Mouse (Mus musculus): ENCODE measurements at regions not wholly inside any gene's neighbourhood (a gene's known extent, or its start where the extent isn't known, plus 50 kb on each side); places are given as distances from the start of the nearest gene placed in this dataset.

DNA sequence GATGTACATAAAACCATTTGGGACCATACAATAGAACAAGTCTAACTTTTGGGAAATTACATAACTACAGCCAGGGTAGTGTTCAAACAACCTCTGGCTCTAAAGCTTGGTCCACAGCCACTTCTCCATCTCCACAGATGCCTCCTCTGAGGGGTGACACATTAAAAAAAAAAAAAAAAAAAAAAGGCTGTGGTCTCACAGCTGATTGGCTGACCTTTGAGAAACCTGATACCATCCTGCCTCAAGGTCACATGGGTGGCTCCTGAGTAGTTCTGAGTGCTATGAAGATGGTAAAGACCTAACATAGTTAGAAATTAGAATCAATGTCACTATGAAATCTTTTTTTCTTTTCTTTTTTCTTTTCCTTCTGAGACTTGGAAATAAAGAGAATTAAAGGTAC lies 102.4 kb downstream of the Tmem182 start:
- no peak for DNase-seq

- DNase-seq: no peak
These were observed 108.2 kb downstream of the Tmem182 start for GRCm38 (mm10) chr1:40913591-40913990.

DNA sequence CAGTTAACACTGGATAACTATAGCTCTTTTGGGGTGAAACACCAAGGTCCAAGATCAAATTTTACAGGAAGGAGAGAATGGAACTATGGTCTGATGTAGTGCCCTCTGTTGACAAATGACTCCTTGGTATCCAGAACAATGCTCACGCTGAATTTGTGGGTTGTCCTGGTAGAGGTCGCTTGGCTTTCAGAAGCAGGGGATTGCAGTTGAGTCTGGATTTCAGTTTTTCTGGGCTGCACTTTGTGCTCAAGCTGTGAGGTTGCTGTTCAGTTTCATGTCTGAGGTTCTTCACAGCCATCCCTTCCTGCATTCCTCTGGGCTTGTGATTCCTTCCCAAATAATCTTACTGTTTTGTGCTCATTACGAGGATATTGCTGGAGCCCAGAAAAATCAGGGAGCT lies 118.9 kb downstream of the Tmem182 start:
- no peak for DNase-seq

GRCm38 (mm10) chr1:40924780-40925179 lies 119.4 kb downstream of the Tmem182 start:
- no peak for DNase-seq

DNA sequence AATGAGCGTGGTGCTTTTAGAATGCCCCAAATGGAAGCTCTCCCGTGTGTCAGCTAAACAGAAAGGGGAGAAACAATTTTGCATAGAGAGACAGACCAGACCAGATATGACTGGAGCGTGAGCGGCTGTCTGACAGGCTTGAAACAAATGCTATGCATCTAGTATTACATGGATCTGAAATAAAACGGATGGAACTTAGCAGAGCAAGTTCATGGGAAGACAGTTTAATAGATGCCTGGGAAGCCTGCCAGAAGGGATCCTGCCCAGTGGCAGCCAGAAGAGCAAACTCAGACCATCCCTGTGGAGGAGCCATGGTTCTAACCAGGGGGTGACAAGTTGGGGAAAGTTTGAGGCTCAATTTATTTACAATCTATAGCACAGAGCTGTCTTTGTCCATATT lies 126.0 kb downstream of the Tmem182 start:
- no peak for DNase-seq

- no peak for DNase-seq
These were observed 131.3 kb downstream of the Tmem182 start for GRCm38 (mm10) chr1:40936729-40937128.

DNA sequence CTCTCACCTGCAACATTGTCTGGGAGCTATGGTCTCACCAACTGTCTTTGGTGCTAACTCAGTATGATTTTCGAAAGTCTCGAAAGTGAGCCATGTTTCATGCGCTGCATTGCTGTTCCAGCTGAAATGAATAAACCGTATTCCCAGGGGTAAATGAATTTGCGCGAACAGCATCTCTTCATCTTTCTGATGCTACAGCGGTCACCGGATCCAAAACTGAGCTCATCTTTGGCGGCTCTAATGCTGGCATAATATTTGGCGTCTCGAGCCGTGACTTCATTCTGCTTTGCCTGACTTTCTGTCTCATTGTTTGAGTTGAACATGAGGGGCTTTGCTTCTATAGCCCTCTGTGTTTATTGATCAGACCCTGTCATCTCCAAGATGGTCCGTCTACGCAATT lies 137.3 kb downstream of the Tmem182 start:
- no peak for DNase-seq

DNA sequence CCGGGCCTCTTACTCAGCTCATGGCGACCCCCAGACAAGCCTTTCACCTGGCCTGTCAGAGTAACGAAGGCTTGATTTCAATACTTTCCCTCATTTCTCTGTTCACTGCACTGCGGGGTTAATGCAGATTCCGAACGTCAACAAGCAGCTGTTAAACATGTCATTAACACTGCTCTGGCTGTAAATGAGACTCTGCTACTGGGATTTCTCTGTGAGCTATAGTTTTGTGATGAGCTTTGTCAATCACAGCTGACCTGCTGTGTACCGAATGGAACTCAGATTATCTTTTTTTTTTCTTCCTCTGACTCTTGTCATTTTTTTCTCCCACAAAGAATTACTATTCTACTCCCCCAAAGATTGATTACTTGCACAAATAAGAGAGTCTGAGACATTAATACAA lies 137.8 kb downstream of the Tmem182 start:
- no peak for DNase-seq

GRCm38 (mm10) chr1:40950641-40951040 lies 145.2 kb downstream of the Tmem182 start:
- DNase-seq: no peak

- DNase-seq: no peak
These were observed 149.3 kb downstream of the Tmem182 start for GRCm38 (mm10) chr1:40954720-40955163.

DNA sequence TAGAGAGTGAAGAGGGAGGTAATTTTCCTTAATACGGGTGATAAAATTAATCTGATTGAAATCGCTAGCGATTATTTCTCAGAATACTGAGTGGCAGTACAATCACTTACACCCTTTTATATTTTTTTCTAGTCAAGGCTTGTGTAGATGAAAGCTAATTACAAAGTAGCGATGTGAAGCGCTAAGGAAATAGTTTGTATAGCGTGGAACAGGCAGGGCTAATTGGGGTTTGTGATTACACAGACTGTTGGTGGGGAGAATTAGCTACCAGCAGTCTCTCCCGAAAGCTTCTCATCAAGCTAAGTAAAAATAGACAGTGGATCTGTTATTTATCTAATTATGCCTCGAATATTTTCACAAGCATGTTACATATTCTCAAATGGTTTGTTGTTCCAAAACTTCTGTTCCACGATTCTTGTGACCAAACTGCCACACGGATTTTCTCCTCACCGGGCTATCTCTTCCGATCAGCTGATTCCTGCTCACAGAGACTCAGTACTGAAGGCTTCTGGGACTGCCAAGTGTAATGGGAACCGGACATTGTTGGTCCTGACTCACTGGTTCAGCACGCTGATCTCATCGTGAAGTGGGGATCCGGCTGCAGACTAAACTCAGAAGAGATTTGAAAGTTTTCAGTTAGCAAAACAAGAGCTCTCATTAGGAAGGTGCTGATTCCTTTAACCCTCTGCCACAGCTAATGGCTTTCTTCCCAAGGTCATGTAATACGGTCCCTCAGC lies 162.5 kb downstream of the Tmem182 start:
- DNase-seq: no peak

DNA sequence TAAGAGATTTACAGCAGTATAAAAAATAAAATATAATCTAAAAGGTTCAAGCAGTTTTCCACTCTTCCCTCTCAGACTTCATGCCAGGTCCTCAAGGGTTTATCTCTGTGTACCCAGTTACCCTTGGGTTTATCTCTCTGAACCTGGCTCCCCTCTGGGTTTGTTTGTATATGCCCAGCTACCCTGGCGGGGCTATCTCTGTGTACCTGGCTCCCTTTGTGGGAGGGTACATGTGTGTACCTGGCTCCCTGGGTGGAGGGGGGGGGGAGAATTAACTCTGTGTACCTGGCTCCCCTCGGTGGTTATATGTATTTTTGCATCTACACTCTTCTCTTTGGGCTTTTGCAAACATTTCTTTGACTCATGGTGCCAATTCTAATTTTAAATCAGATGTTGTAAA lies 178.4 kb downstream of the Tmem182 start:
- no peak for DNase-seq

- no peak for DNase-seq
These were observed 187.9 kb downstream of the Tmem182 start for GRCm38 (mm10) chr1:40993327-40993726.

DNA sequence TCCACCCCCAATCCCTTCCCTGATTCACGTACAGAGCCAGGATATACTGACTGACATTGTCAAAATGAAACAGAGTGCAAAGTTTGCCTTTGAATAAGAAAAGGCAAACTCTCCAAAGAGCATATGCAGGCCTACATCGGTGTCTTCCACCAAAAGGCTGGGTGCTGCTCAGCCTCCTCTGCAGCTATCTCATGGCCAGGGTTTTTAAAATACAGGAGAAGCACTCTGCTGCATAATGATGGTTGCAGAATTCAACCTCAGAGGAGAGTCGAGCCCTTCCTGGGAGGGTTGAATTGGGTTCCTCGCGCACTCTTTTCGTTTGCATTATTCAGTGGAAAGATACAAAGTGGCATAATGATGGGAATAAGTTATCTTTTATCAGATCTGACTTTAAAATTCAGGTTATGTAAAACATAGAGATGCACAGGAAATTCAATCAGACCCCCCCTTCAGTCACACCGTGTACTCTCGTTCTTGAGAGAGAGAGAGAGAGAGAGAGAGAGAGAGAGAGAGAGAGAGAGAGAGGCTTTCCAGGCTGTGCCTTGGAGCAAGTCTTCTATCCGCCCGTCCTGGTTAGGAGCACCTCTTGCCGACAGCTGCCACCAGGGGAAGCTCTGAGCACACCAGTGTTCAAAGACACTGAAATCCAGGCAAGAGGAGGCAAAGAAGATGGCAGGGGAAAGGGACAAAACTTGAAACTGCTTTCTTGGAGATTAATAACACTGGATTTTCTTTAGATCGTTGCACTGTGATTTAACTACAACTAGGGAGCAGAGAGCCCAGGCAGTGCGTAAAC lies 196.0 kb downstream of the Tmem182 start:
- DNase-seq: peak; percentile 71

- DNase-seq: peak; percentile 63
These were observed 196.6 kb downstream of the Tmem182 start for GRCm38 (mm10) chr1:41002006-41002405.

DNA sequence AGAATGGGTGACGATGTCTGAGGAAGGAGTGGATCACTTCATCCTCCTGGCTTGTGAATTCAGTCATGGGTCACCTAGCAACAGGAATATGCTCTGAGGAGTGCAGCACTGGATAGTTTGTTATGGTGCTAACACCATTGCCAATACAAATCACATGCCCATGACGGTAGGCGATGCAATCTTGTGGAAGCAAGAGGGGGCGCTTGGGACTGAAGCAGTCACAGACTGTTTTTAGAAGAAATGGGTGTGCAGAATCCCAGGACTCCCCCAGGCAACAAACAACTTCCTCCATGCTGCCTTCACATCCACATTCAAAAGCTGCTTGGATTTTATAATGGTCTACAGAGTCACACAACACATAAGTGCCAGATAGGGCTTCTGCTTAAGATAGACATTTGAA lies 221.5 kb downstream of the Tmem182 start:
- no peak for DNase-seq

GRCm38 (mm10) chr1:41027540-41027978 lies 222.2 kb downstream of the Tmem182 start:
- no peak for DNase-seq

DNA sequence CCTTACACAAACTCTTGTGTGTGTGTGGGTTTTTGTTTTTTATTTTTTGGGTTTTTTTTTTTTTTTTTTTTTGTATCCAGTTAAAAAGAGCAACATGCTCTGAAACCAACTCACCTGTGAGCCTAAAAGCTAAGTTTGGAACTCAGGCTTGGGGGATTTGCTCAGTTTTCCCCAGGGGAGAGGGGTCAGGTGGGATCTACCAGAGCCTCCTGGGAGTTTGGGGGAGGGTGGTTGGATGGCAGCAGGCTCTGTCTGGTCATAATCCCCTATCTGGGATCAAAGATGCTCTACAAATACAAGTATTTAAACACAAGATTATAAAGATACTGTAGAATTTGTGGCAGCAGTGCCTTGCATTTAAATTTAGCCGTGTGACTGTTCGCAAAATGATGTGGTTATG lies 222.6 kb downstream of the Tmem182 start:
- no peak for DNase-seq

DNA sequence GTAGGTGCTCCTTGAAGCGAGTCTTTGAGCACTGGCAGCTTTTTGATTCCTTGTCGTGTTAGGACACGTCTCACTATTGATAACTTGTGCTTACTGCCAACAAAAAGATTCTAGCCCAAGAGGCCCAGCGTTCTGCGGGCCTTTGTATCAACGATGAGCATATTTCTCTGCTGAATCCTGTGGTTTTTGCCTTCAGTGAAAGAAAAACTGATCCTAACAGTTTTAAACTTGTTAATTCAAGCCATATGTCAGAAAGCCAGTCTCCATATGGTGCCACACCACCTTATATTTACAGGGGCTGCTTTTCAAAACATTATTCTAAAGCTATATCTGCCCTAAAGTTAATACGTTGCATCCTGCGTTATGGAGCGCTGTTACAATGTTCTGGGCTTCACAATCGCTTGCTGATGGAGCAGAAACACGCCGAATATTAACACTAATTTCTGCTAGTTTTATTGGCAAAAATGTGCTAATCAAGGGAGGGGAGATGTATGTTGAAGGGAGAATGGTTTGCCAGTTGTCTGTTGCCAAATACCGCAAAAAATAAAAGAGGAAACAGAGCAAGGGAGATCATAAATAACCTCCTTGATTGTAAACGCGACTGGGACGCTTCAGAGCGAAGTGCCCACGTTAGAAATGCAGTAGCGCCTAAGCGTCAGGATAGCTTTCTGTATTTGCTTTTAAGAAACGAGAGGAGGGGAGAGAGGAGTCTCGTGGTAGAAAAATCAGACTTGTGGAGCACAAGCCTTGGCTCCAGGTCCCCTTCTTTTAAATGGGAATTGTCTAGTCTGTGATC lies 229.9 kb downstream of the Tmem182 start:
- no peak for DNase-seq

DNA sequence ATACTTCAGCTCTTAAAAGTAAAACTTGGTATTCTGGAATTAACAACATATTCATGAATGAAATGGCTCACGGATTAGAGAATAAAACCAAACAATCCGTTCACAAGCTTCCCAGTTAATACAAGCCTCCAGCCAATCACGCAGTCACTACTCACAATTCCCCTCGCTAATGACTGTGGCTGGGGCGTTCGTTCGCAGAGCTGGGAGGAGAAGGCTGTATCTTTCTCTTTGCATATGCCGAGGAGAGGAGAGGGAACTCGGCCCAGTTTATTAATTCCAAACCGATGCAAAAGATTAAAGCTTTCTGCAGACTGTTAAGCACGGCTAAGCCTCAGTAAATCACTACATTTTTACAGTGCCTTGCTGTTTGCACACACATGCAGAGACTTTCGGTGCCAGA lies 231.5 kb downstream of the Tmem182 start:
- DNase-seq: peak; percentile 4

DNA sequence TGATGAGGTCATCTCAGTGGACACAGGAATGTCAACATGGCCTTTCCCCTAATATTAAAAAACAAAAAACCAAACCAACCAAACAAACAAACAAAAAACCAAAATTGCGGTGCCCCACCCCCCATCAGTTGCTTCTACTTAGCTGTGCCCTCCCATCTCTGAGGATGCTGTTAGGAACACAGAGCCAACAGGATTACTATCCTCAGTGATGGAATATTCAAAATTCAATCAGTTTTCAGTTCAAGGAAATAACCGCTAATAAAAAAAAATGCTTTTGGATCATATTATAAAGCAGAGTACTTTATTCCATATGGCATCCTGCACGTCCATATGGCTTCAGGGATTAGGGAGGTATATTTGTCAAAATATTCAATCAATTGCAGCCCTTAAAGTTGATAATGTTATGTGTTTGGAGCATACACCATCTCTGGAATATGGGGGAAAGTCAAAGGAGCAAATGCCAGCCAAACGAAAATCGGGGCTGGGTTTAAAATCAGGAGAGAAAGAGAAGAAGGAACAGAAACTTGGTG lies 249.1 kb downstream of the Tmem182 start:
- DNase-seq: no peak

DNA sequence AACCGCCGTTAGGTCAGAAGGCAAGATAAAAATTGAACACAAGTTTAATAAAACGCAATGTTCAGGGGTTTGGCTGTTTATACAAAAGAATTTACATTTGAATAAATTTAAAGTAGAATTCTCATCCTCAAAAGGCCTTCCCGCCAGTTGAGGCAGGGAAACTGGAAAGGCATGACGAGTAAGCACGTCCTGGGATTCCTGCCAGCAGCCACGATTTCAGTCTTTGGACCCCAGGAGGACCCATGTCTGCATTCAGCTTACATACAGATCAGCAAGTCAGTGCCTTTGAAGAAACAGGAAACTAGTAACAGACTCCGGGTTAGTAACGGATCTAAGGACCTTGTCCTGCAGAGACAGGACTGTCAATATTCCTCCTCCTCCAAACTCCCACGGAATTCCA lies 250.4 kb downstream of the Tmem182 start:
- DNase-seq: no peak

DNA sequence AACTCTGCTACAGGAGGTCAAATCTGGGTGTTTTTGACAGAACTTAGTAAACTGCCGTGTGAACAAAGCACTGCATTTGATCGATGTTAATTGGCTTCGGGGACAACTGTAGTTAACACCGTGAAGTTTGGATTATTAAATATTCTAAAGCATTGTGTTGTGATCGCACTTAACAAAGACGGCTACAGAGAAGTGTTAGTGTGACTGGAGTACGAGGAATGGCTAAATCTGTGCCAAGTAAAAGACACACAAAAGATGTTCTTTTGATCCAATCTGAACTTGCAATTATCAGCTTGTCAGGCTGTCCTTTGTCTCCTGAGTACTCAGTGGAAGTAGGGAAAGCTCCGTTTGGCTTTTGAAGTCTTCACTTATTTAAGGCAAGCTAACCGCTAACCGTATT lies 259.7 kb downstream of the Tmem182 start:
- no peak for DNase-seq
